Mouse (Mus musculus): ENCODE measurements around the gene Cd247. TPM values are rescaled to one million over a fixed set of nuclear protein-coding genes. Genes with fewer than 3 reads are reported as not detected.

Gene Cd247
- polyA plus RNA-seq, 1 experiment = 0.05 TPM

DNA sequence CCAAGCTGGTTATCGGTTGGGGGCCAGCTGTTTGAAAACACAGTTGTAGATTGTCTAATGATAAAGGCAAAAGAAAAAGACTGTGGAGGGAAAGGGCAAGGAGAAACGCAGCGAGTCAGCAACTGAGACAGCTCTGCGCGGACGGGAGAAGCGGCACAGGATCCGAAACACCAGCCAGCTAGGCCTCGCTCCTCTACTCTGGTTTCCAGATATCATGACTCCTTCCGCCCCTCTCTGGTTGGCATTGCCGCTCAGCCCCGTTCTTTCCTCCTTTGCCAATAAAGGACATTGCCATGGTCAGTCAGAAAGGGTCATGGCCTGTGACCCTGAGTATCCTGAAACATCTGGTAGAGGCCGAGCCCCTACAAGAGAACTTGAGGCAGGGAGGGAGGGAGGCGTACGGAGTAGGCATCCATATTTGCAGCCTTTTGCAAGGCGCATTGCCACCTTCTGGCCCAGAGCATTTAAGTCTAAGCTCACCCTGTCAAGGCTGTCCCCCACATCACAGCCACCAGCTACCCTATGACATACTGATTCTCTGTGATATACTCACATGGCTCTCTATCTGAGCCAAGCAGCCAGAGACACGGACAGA, 682 bp downstream of the Cd247 start:
- TF ChIP-seq CTCF (IDR thresholded peaks at IDR 0.05; ENCODE audit: control insufficient read depth, insufficient read depth, insufficient read length) (no peak), FOSL1 (IDR thresholded peaks at IDR 0.05; ENCODE audit: insufficient read depth, low read length, poor library complexity, severe bottlenecking) (no peak), USF1 (IDR thresholded peaks at IDR 0.05; ENCODE audit: low read depth) (no peak), MAX (IDR thresholded peaks at IDR 0.05) (no peak), MYOD1 (IDR thresholded peaks at IDR 0.05; ENCODE audit: control insufficient read depth, insufficient read length, low read depth) (no peak), CEBPB (IDR thresholded peaks at IDR 0.05; ENCODE audit: low read depth) (no peak), MYOG (IDR thresholded peaks at IDR 0.05; ENCODE audit: control insufficient read depth, extremely low read depth, insufficient read length) (no peak)
- H3K27me3 ChIP-seq (ENCODE audit: control insufficient read depth, insufficient read depth, insufficient read length) = no peaks in the 10 kb centered on the region
- no peak overlapping the region for H3K4me3 ChIP-seq (ENCODE audit: insufficient read depth, poor library complexity, severe bottlenecking)

DNA sequence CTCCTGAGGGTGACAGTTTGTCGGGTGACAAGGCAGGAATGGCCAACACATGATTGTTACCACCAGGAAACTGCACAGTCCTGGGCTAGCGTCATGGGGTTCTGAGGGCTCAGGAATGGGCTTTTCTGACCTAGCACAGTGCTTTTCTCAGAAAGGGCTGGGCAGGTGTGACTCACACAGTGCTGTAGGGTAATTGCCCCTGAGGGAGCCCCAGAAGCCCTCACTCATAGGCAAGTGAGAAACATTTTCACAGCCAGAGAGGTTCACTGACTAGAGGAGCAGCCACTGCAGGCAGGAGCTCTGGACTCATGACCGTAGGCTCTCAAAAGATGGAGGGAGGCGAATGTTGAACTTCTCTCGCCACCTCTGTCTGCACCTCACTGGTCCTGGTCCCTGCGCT, 1.5 kb downstream of the Cd247 start:
- H3K27me3 ChIP-seq (ENCODE audit: control insufficient read depth, insufficient read depth, insufficient read length) = no peaks in the 10 kb centered on the region

More for the DNA sequence above, 682 bp downstream of the Cd247 start:
- no peaks in the 10 kb centered on the region for H3K79me2 ChIP-seq (ENCODE audit: control insufficient read depth, insufficient read depth)
- no peak overlapping the region for H3ac ChIP-seq (ENCODE audit: control insufficient read depth, insufficient read length, low read depth)
- H3K79me3 ChIP-seq (ENCODE audit: low read depth) = no peaks in the 10 kb centered on the region
- no peaks in the 10 kb centered on the region for H3K36me3 ChIP-seq (ENCODE audit: control insufficient read depth, insufficient read depth)

GRCm38 (mm10) chr1:165790461-165791210, 2.2 kb downstream of the Cd247 start:
- Histone ChIP-seq H3K36me3 (ENCODE audit: control insufficient read depth, insufficient read depth) (no peaks in the 10 kb centered on the region), H3K4me3 (ENCODE audit: insufficient read depth, poor library complexity, severe bottlenecking) (no peak overlapping the region), H3ac (ENCODE audit: control insufficient read depth, insufficient read length, low read depth) (no peak overlapping the region), H3K79me3 (ENCODE audit: low read depth) (no peaks in the 10 kb centered on the region), H3K79me2 (ENCODE audit: control insufficient read depth, insufficient read depth) (no peaks in the 10 kb centered on the region), H3K27me3 (ENCODE audit: control insufficient read depth, insufficient read depth, insufficient read length) (no peaks in the 10 kb centered on the region)
- TF ChIP-seq MYOG (IDR thresholded peaks at IDR 0.05; ENCODE audit: control insufficient read depth, extremely low read depth, insufficient read length) (no peak), MYOD1 (IDR thresholded peaks at IDR 0.05; ENCODE audit: control insufficient read depth, insufficient read length, low read depth) (no peak), FOSL1 (IDR thresholded peaks at IDR 0.05; ENCODE audit: insufficient read depth, low read length, poor library complexity, severe bottlenecking) (no peak), USF1 (IDR thresholded peaks at IDR 0.05; ENCODE audit: low read depth) (no peak), CEBPB (IDR thresholded peaks at IDR 0.05; ENCODE audit: low read depth) (no peak), CTCF (IDR thresholded peaks at IDR 0.05; ENCODE audit: control insufficient read depth, insufficient read depth, insufficient read length) (no peak), MAX (IDR thresholded peaks at IDR 0.05) (no peak)

More for the DNA sequence above, 1.5 kb downstream of the Cd247 start:
- Histone ChIP-seq H3K36me3 (ENCODE audit: control insufficient read depth, insufficient read depth) (no peaks in the 10 kb centered on the region), H3ac (ENCODE audit: control insufficient read depth, insufficient read length, low read depth) (no peak overlapping the region), H3K79me3 (ENCODE audit: low read depth) (no peaks in the 10 kb centered on the region), H3K79me2 (ENCODE audit: control insufficient read depth, insufficient read depth) (no peaks in the 10 kb centered on the region), H3K4me3 (ENCODE audit: insufficient read depth, poor library complexity, severe bottlenecking) (no peak overlapping the region)
- no peak for TF ChIP-seq CTCF (IDR thresholded peaks at IDR 0.05; ENCODE audit: control insufficient read depth, insufficient read depth, insufficient read length)

GRCm38 (mm10) chr1:165791411-165791810, 2.9 kb downstream of the Cd247 start:
- TF ChIP-seq MYOG (IDR thresholded peaks at IDR 0.05; ENCODE audit: control insufficient read depth, extremely low read depth, insufficient read length) (no peak), MYOD1 (IDR thresholded peaks at IDR 0.05; ENCODE audit: control insufficient read depth, insufficient read length, low read depth) (no peak), MAX (IDR thresholded peaks at IDR 0.05) (no peak), CEBPB (IDR thresholded peaks at IDR 0.05; ENCODE audit: low read depth) (no peak), CTCF (IDR thresholded peaks at IDR 0.05; ENCODE audit: control insufficient read depth, insufficient read depth, insufficient read length) (no peak), FOSL1 (IDR thresholded peaks at IDR 0.05; ENCODE audit: insufficient read depth, low read length, poor library complexity, severe bottlenecking) (no peak)
- no peaks in the 10 kb centered on the region for H3K79me3 ChIP-seq (ENCODE audit: low read depth)
- H3K4me3 ChIP-seq (ENCODE audit: insufficient read depth, poor library complexity, severe bottlenecking) = no peak overlapping the region
- H3K36me3 ChIP-seq (ENCODE audit: control insufficient read depth, insufficient read depth) = no peaks in the 10 kb centered on the region
- no peaks in the 10 kb centered on the region for H3K27me3 ChIP-seq (ENCODE audit: control insufficient read depth, insufficient read depth, insufficient read length)
- H3ac ChIP-seq (ENCODE audit: control insufficient read depth, insufficient read length, low read depth) = no peak overlapping the region
- H3K79me2 ChIP-seq (ENCODE audit: control insufficient read depth, insufficient read depth) = no peaks in the 10 kb centered on the region

DNA sequence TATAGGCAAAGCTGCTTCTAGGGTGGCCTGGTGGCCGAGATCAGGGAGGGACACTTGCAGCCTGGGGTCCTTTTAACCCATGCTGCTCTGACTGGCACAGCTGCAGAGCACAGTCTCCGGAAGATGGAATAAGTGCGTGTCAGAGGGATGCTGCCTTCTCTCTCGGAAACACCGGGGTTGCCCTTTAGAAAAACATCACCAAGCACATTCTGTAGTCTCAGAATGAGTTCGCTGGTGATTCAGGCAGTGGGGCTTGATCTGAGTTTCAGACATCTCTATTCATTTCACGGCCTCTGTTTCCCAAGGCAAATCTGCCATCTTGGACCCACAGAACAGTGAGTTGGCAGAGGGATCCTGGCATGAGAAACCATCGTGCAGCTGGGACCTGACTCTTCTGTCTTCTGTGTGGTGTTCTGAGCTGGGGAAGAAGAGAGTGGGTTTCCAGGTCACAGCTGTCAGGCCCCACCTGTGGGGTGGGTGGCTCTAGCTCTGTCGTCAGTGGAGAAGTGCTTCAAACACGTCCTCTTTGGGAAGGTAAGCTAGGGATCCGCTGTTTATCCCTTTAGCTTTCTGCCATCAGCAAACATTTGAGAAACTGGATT, 13.3 kb downstream of the Cd247 start:
- Histone ChIP-seq H3K79me3 (ENCODE audit: low read depth) (no peaks in the 10 kb centered on the region), H3ac (ENCODE audit: control insufficient read depth, insufficient read length, low read depth) (no peak overlapping the region), H3K79me2 (ENCODE audit: control insufficient read depth, insufficient read depth) (no peaks in the 10 kb centered on the region), H3K27me3 (ENCODE audit: control insufficient read depth, insufficient read depth, insufficient read length) (no peaks in the 10 kb centered on the region), H3K36me3 (ENCODE audit: control insufficient read depth, insufficient read depth) (no peaks in the 10 kb centered on the region), H3K4me3 (ENCODE audit: insufficient read depth, poor library complexity, severe bottlenecking) (no peak overlapping the region)
- TF ChIP-seq MYOG (IDR thresholded peaks at IDR 0.05; ENCODE audit: control insufficient read depth, extremely low read depth, insufficient read length) (no peak), MAX (IDR thresholded peaks at IDR 0.05) (no peak), USF1 (IDR thresholded peaks at IDR 0.05; ENCODE audit: low read depth) (no peak), FOSL1 (IDR thresholded peaks at IDR 0.05; ENCODE audit: insufficient read depth, low read length, poor library complexity, severe bottlenecking) (no peak), CEBPB (IDR thresholded peaks at IDR 0.05; ENCODE audit: low read depth) (no peak), MYOD1 (IDR thresholded peaks at IDR 0.05; ENCODE audit: control insufficient read depth, insufficient read length, low read depth) (no peak), CTCF (IDR thresholded peaks at IDR 0.05; ENCODE audit: control insufficient read depth, insufficient read depth, insufficient read length) (no peak)
